Mouse (Mus musculus) A20 (cell line): Measurements from ENCODE around the gene Ptprh.

Source experiments
- DNase-seq: peaks from one replicate; pipeline ENCODE4 v3.0.0-alpha.2; 2011; ENCODE audit warnings: low read depth, low spot score

Ptprh gene

GRCm38 (mm10) chr7:4603873-4604272, at the start of gene Ptprh:
Ptprh (minus strand) TSS chr7:4604041.
- DNase-seq, result no peak

- DNase-seq, result peak; percentile 78
These were observed 49.5 kb upstream of the Ptprh start for GRCm38 (mm10) chr7:4653351-4653750.

GRCm38 (mm10) chr7:4652726-4653125, 48.9 kb upstream of the Ptprh start:
- DNase-seq, result peak; percentile 62

GRCm38 (mm10) chr7:4651581-4651980, 47.7 kb upstream of the Ptprh start:
- peak; percentile 42 for DNase-seq

- no peak for DNase-seq
These were observed 44.2 kb upstream of the Ptprh start for GRCm38 (mm10) chr7:4647992-4648391.

GRCm38 (mm10) chr7:4647291-4647690, 43.5 kb upstream of the Ptprh start:
- DNase-seq, result no peak

GRCm38 (mm10) chr7:4646806-4647205, 43.0 kb upstream of the Ptprh start:
- no peak for DNase-seq

- DNase-seq, result no peak
These were observed 39.4 kb upstream of the Ptprh start for GRCm38 (mm10) chr7:4643225-4643624.

- DNase-seq, result no peak
These were observed 38.1 kb upstream of the Ptprh start for GRCm38 (mm10) chr7:4641956-4642355.

- DNase-seq, result no peak
These were observed 37.3 kb upstream of the Ptprh start for GRCm38 (mm10) chr7:4641155-4641554.

GRCm38 (mm10) chr7:4636179-4636578, 32.3 kb upstream of the Ptprh start:
- DNase-seq, result peak; percentile 29

- DNase-seq, result no peak
These were observed 27.2 kb upstream of the Ptprh start, which contains the start of gene Tmem86b for GRCm38 (mm10) chr7:4631031-4631430. Tmem86b (minus strand) TSS chr7:4631422.

GRCm38 (mm10) chr7:4630198-4630597, 26.4 kb upstream of the Ptprh start:
- no peak for DNase-seq

GRCm38 (mm10) chr7:4629586-4629985, 25.7 kb upstream of the Ptprh start:
- DNase-seq, result no peak

GRCm38 (mm10) chr7:4625928-4626327, 22.1 kb upstream of the Ptprh start:
- no peak for DNase-seq

GRCm38 (mm10) chr7:4624343-4624742, 20.5 kb upstream of the Ptprh start:
- DNase-seq, result peak; percentile 54

- DNase-seq, result peak; percentile 70
These were observed 19.8 kb upstream of the Ptprh start for GRCm38 (mm10) chr7:4623544-4624189.

- DNase-seq, result peak; percentile 56
These were observed 16.1 kb upstream of the Ptprh start for GRCm38 (mm10) chr7:4619979-4620378.

GRCm38 (mm10) chr7:4613740-4614403, 10.0 kb upstream of the Ptprh start:
- DNase-seq, result no peak

GRCm38 (mm10) chr7:4612956-4613355, 9.1 kb upstream of the Ptprh start:
- no peak for DNase-seq

GRCm38 (mm10) chr7:4612386-4612785, 8.5 kb upstream of the Ptprh start:
- DNase-seq, result no peak

- no peak for DNase-seq
These were observed 8.1 kb upstream of the Ptprh start for GRCm38 (mm10) chr7:4611921-4612341.

GRCm38 (mm10) chr7:4611511-4611910, 7.7 kb upstream of the Ptprh start:
- no peak for DNase-seq
